Mouse (Mus musculus) olfactory bulb, adult 2 months (tissue): Measurements from ENCODE around the gene Olfr1305.

Source experiments
- CTCF ChIP-seq: fragments of 200-500 bp; IDR thresholded peaks from 2 replicates; pipeline ENCODE4 v1.5.1; 2012; ENCODE audit warnings: low read depth, mild to moderate bottlenecking, low read length, moderate library complexity; ENCODE audit not compliant: insufficient read depth
- POLR2A ChIP-seq: fragments of 200-500 bp; IDR thresholded peaks from 2 replicates; pipeline ENCODE4 v1.6.1; 2012; ENCODE audit warnings: mild to moderate bottlenecking, low read depth, low read length, moderate library complexity; ENCODE audit not compliant: insufficient read depth

DNA sequence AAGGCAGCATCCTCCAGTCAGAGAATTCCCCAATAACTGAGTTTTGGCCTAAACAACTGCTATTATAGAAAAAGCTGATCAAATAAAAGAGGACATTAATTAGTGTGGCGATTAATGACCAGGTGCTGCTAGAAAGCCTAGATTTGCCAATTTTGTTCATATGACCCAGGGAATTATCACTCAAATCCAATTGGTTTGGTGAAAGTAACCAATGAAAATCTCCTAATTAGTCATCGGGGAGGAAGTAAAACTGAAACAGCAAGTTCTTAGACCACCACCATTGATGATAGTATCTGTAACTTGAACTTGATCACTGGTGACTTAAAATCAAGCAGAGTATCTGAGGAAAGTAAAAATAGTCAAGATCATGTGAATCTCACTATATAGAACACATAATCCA lies at the start of gene Olfr1305:
- no peak for TF ChIP-seq POLR2A
- no peak for TF ChIP-seq CTCF
